Mouse (Mus musculus): ENCODE data around the gene Mphosph9.

Gene Mphosph9

DNA sequence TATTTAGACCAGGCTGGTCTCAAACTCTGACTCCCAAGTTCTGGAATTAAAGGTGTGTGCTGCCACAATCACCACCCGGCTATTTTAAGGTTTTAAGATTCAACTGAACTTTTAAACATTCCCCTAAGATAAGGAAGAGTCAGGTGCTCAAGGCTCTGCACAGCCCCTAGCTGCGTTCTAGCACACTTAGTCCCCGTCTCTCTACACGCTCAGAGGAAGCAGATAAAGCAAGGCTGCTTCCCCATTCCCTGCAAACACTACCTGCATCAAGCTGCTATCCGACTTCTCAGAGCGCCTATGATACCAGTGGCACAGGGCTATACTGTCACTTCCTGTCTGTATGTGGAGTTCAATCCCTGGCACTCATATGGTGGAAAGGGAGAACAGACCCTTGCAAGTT is 60.1 kb downstream of the Mphosph9 start:
- DNase-seq (ENCODE audit: low spot score in 2 of 2): no peak

DNA sequence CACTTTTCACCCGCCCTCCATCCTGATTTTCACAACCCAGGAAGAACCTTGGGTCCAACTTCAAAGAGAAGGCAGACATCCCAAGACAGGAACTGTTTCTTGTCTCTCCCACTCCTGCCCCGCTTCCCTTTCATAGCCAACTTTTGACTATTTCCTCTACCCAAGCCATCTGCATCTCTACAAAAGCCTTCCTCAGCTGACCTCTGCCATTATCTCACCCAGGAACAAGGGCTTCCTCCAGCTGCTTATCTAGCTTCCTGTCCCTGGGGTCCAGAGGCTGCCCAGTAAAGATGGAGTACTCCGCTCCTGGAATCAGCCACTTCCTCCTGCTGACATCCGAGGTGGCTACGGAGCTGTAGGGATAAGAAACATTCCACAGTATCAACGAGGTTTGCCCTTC is 61.0 kb downstream of the Mphosph9 start:
- DNase-seq (ENCODE audit: low spot score in 2 of 2): no peak

GRCm38 (mm10) chr5:124263246-124263645 is 64.5 kb downstream of the Mphosph9 start:
- no peak for DNase-seq (ENCODE audit: low spot score in 2 of 2)

DNA sequence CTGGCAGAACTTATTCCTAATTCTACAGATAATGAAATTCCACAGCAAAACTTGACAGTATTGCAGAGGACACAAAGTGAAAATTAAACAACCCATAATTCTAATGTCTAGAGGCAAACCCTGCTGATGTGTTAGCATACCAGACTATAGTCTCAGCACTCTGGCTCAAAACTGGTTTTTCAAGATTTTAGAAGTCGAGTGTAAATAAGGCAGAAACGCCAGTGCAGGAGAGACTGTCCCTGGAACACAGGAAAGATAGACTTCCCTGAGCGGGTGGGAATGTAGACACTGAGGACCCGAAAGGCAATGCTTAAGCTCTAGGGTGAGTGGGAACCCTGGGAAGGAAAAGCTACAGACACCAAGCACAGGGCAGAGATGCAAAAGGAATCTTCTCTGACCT is 65.7 kb downstream of the Mphosph9 start:
- no peak for DNase-seq (ENCODE audit: low spot score in 2 of 2)

DNA sequence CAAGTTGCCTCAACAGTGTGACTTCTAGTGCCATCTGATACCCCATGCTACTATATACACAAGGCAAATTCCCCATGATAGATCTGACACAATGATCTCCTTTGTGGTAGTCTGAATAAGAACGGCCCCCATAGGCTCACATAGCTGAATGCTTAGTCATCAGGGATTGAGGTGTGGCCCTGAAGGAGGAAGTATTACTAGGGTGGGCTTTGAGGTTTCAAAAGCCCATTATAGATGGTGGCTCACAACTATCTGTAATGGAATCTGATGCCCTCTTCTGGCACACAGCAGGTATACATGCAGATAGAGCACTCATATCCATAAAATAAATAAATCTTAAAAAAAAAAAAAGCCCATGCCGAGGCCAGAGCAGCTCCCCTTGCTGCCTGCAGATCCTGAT is 68.6 kb downstream of the Mphosph9 start:
- DNase-seq (ENCODE audit: low spot score in 2 of 2): no peak

DNA sequence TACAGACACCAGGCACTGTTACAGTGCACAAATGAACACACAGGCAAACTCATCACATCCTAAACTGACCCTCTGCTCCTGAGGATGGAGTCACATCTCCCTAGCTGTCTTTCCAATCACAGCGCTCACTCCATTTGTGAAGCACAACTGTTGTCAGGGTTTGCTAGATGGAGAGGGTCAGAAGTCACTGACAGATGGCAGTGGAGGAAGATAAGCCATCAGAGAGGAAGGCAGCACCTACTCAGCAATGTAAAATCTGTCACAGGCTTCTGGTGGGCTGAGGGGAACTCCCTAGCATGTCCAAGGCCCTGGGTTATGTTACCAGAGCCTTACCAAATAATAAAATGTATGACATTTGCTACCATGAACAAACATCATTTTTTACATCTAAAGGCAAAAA is 69.7 kb downstream of the Mphosph9 start:
- DNase-seq (ENCODE audit: low spot score in 2 of 2): no peak

DNA sequence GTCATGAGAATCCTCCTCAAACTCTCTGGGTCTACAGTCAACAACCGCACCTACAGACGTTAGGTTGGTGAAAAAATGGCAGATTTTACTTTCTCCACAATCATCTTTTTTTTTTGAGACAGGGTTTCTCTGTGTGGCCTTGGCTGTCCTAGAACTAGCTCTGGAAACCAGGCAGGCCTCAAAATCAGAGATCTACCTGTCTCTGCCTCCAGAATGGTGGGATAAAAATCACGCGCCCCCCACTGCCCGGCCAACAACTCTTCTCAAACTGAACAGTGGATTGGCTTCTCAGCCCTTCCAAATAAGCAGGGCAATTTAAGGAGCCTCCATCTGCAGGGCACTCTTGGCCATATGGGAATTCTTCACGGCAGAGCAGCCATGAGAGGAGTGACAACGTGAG is 72.6 kb downstream of the Mphosph9 start:
- DNase-seq (ENCODE audit: low spot score in 2 of 2): no peak

GRCm38 (mm10) chr5:124253555-124253954 is 74.2 kb downstream of the Mphosph9 start:
- DNase-seq (ENCODE audit: low spot score in 2 of 2): no peak

DNA sequence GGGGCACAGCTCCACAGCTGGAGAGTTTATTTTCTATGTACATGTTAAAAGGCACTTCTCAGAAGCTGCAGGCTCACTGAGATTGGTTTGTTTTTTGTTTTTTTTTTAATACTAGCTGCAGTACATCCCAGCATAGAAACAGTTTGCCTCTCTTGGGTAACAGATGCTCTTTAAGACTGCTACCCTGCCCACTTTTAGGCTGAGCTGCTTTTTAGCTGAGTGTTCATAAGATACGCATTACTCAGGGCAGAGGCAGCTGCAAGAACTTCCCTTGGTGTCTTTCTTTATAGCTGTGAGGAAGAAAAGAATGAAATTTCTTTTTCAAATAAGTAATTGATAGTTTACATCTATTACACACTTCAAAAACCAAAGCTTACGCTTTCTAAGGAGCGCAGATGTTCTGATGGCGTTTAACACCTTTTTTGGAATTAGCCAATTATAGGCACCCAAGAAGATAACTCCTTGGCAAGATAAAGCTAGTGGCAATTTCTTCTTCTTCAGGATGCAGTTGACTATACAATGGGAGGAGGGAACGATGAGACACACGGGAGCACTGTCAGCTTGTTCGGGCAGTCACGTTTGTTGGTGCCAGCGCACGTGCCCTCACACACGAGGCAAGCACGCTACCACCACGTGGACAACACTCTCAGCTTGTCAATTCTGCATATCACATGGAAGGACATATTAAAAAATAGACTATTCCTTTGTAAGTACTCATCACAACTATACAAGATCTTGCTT is 75.0 kb downstream of the Mphosph9 start:
- DNase-seq (ENCODE audit: low spot score in 2 of 2): no peak

DNA sequence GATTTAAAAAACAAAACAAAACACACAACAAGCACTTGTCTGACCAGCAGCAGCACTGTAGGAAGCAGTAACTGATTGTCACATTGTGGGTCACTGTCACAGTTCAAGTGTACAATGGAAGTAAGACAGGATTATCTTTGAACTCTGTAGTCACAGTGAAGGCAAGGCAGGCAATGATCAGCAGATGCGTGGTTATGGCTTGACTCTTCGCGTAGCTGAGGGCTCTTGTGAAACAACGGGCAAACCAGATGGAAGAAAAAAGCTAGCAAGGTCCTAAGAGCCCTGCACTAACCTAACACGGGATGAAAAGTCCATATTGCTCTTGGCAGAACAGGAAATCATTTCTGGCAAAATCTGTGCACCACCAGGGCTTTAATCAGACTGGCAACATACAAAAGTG is 76.7 kb downstream of the Mphosph9 start:
- no peak for DNase-seq (ENCODE audit: low spot score in 2 of 2)

GRCm38 (mm10) chr5:124249614-124250591 is 77.9 kb downstream of the Mphosph9 start, which contains the start of gene Pitpnm2:
Gene Pitpnm2, minus strand, starts transcription at chr5:124249760.
- DNase-seq (ENCODE audit: low spot score in 2 of 2): peak in 1 of 2 experiments; percentile 39

- peak; percentile 24 to 47 for DNase-seq (ENCODE audit: low spot score in 2 of 2)
Observed at GRCm38 (mm10) chr5:124248845-124249613, 78.7 kb downstream of the Mphosph9 start.

DNA sequence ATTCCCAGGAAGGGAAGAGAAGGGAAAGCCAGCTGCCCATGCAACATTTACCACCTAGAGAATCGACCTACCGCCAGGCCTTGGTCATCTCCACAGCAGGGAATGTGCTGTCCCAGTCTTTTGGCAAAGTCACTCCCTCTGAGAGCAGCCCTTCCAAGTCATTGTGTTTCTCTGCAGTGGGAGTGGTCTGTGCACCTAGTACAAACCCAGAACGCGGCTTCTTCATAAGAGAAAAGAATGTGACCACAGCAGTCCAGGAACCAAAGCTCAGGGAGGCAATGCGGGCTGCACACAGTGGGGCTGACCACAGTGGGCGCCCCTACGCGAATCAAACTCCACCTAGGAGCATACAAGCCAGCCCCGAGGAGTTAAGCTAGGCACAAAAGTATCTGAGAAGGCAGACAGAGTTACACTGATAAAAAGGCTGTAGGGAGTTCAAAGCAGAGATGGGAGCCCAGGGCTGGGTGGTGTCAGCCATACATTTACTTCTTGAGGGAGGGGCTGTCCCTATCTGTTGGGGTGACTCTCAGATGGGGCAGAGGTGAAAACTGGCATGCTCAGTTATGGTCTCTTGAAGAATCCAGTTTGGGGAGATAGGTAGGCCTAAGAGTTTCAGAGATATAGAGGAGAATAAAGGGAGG is 79.7 kb downstream of the Mphosph9 start:
- no peak for DNase-seq (ENCODE audit: low spot score in 2 of 2)

DNA sequence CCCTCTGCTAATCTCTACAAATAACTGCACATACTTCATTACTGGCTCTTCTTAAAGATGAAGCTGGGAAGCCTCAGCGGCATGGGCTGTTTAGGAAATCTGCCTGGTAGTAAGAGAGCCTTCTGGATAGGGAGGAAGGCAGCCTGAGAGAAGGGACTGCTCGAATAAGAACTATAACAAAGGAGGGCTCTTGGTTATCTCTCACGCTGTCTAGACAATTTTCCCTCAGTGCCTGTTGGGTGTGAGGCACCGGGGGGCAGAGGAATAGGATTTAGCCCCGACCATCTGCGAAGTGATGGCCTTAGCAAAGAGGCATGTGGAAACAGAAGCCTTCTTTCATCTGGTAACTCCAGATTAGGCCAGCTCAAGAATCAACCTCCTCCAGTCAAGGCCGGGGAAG is 80.5 kb downstream of the Mphosph9 start:
- DNase-seq (ENCODE audit: low spot score in 2 of 2): no peak

DNA sequence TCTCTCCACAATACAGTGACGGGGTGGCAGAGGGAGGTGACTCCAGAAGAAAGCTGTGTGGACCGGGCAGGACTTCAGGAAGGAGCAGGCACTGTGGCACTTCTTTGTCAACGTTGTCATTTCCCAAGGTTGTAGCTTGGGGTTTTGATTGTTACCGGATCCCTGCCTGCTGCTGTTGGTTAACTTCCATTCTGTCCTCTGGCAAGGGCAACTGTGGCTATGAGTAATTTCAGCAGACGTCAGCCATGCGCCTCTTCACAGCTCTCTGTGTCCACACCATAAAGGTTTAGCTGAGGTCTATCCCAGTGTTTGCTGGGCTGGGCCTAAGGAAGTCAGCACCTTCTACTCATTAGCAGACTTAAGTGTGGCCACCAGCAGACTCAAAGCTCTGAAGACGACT is 82.9 kb downstream of the Mphosph9 start:
- no peak for DNase-seq (ENCODE audit: low spot score in 2 of 2)

GRCm38 (mm10) chr5:124244449-124244848 is 83.3 kb downstream of the Mphosph9 start:
- DNase-seq (ENCODE audit: low spot score in 2 of 2): no peak

DNA sequence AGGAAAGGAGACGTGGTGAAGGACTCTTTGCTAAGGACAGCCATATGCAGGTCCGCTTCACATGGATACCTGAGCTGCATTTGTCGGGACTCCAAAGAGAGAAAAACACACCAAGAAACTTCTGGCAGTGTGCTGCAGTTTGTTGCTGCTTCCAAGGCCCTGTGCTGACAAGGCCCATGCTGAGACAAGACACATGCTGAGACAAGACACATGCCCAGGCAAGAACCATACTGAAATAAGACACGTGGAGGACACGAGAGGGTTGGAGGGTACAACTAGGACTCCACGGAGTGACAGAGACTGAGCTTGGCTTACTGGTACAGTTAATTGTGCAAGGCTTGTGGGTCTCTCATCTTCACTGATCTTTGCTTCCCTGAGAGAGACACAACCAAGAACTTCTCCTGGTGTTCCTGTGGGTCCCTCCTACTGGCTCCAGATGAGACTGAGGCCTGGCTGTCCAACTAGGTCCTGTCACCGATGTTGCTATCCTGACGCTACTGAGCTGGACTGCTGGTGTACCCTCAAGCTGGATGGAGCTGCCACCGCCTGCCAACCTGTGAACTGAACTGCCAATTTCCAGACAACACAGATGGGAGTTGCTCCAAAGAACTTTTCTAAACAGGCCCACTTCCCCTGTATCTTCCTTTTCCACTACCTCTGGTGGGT is 84.4 kb downstream of the Mphosph9 start:
- DNase-seq (ENCODE audit: low spot score in 2 of 2): no peak

DNA sequence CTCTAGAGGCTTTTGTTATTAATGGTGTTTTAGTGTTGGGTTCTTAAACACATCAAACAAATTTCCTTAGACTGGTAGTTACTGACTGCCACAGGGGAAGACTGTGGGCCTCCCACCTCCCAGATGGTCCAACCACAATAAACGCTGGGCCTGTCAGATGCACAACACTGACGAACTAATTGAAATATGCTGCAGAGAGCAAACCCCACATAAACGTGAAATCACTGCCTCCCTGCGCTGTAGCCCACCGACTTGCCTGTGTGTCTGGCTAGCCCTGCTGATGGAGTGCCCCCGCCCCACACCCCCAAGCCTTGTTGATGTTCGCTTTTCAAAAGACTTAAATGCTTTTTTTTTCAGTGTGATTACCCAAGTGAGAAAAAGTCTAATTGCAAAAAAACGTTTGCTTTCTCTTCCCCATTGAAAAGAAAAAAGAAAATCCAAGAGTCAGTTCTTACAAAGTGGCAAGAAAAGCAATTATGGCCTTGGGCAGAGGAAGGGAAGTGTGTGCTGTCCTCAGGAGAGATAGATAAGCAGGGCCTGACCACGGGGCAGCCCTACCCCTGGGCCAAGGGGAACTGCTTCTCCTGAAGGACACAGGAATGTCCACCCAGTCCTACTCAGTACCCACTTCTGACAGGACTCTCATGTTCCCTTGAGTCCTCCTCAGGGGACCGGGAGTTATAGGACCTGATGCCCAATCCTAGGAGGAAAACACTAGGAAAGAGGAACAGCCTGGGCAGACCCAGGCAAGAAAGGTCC is 85.9 kb downstream of the Mphosph9 start:
- DNase-seq (ENCODE audit: low spot score in 2 of 2): no peak

DNA sequence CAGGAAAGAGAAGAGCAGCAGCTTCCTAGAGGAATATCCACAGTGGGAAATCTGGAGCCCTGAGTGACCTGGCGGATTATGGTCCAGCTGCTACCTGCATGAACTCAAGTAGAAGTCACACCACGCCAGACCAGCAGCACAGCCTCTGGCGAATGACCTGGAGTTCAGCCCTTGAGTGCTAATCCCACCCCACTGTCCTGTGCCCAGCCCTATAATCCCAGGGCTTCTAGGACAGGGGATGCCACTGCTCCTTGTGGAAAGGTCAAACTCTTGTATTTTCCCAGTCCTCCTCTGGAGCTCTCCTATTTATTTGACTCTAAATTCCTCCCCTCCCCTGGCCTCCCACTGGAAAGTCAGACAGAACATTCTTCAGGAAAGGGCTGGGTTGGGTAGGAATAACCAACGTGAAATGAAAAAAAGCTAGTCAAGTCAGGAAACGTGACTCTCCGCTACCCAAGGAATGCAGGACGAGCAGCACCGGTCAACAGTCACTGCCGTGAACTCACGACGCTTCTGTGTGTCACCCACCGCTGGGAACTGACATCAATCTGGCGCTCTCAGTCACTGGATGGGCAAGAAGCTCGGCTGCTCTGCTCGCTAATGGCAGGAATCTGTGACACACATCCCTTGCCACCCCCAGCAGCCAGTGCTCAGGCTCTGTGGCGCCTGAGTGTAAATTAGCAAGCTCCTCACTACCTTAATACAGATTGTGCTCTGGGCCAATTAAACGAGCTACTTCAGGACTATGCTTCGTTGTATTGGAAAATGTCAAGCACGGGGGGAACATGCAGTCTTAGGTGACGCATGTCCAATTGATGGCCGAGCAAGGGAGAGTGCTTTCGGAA is 86.7 kb downstream of the Mphosph9 start:
- DNase-seq (ENCODE audit: low spot score in 2 of 2): no peak
